Mouse (Mus musculus): ENCODE measurements around the gene Tmsb10. TPM values are rescaled to one million over a fixed set of nuclear protein-coding genes. Genes with fewer than 3 reads are reported as not detected.

Gene Tmsb10
- total RNA-seq, 2 experiments from 2014 or later: 485 to 609 TPM

GRCm38 (mm10) chr6:72956199-72957092 lies 2.1 kb downstream of the Tmsb10 start:
- DNase-seq: peak; percentile 20

- DNase-seq: no peak
Observed at GRCm38 (mm10) chr6:72955517-72956198, 2.9 kb downstream of the Tmsb10 start.

GRCm38 (mm10) chr6:72954786-72955185 lies 3.8 kb downstream of the Tmsb10 start:
- no peak for DNase-seq

GRCm38 (mm10) chr6:72952967-72953366 lies 5.6 kb downstream of the Tmsb10 start:
- DNase-seq: no peak

- no peak for DNase-seq
Observed at GRCm38 (mm10) chr6:72952221-72952620, 6.3 kb downstream of the Tmsb10 start.

GRCm38 (mm10) chr6:72949161-72949756 lies 9.3 kb downstream of the Tmsb10 start:
- no peak for DNase-seq

- no peak for DNase-seq
Observed at GRCm38 (mm10) chr6:72948392-72948791, 10.2 kb downstream of the Tmsb10 start.

GRCm38 (mm10) chr6:72947960-72948359 lies 10.6 kb downstream of the Tmsb10 start:
- DNase-seq: no peak

- DNase-seq: peak; percentile 70
Observed at GRCm38 (mm10) chr6:72940493-72940892, 18.1 kb downstream of the Tmsb10 start.

- no peak for DNase-seq
Observed at GRCm38 (mm10) chr6:72937859-72938258, 20.7 kb downstream of the Tmsb10 start.

- no peak for DNase-seq
Observed at GRCm38 (mm10) chr6:72937430-72937829, 21.1 kb downstream of the Tmsb10 start.

GRCm38 (mm10) chr6:72932955-72933354 lies 25.6 kb downstream of the Tmsb10 start:
- no peak for DNase-seq

GRCm38 (mm10) chr6:72931533-72931932 lies 27.0 kb downstream of the Tmsb10 start:
- no peak for DNase-seq

GRCm38 (mm10) chr6:72929795-72930398 lies 28.7 kb downstream of the Tmsb10 start:
- no peak for DNase-seq

GRCm38 (mm10) chr6:72926755-72927482 lies 31.6 kb downstream of the Tmsb10 start:
- DNase-seq: peak; percentile 15

GRCm38 (mm10) chr6:72926031-72926430 lies 32.5 kb downstream of the Tmsb10 start:
- no peak for DNase-seq

- DNase-seq: no peak
Observed at GRCm38 (mm10) chr6:72923381-72923780, 35.2 kb downstream of the Tmsb10 start.

- no peak for DNase-seq
Observed at GRCm38 (mm10) chr6:72921081-72921480, 37.5 kb downstream of the Tmsb10 start.

- DNase-seq: no peak
Observed at GRCm38 (mm10) chr6:72918510-72919033, 40.0 kb downstream of the Tmsb10 start.

GRCm38 (mm10) chr6:72916330-72916729 lies 42.2 kb downstream of the Tmsb10 start:
- no peak for DNase-seq

- no peak for DNase-seq
Observed at GRCm38 (mm10) chr6:72914087-72914749, 44.3 kb downstream of the Tmsb10 start.
